Mouse (Mus musculus) stomach, embryonic 16.5 days (tissue): Measurements from ENCODE around the gene Mex3a. TPM values are rescaled to one million over a fixed set of nuclear protein-coding genes. Genes with fewer than 3 reads are reported as not detected.

Experiments used
- ATAC-seq: fragments of 200-750 bp; cut with Nextera tagmentation; 2 replicates; pipeline ENCODE4 v1.8.0; 2017; ENCODE audit warnings: moderate number of reproducible peaks, moderate TSS enrichment; ENCODE audit not compliant: insufficient read depth, low FRiP score
- H3K27ac ChIP-seq: fragments of 300-500 bp; sonication (generic); 2 replicates; pipeline ENCODE4 v1.5.1; 2014; ENCODE audit warnings: low read length
- H3K27me3 ChIP-seq: fragments of 300-500 bp; sonication (generic); 2 replicates; pipeline ENCODE4 v1.6.1; 2014; ENCODE audit warnings: low read length, control low read depth, mixed read lengths; ENCODE audit not compliant: control insufficient read depth, insufficient read depth
- H3K36me3 ChIP-seq: fragments of 300-500 bp; sonication (generic); 2 replicates; pipeline ENCODE4 v1.6.1; 2014; ENCODE audit warnings: low read length; ENCODE audit not compliant: control insufficient read depth, insufficient read depth
- H3K4me1 ChIP-seq: fragments of 300-500 bp; sonication (generic); 2 replicates; pipeline ENCODE4 v1.6.1; 2014; ENCODE audit warnings: low read length, control low read depth, mixed read lengths; ENCODE audit not compliant: control insufficient read depth, insufficient read depth
- H3K4me2 ChIP-seq: fragments of 300-500 bp; sonication (generic); 2 replicates; pipeline ENCODE4 v1.6.1; 2014; ENCODE audit warnings: low read depth, low read length, mixed read lengths
- H3K4me3 ChIP-seq: fragments of 300-500 bp; sonication (generic); replicated peaks from 2 replicates; pipeline ENCODE4 v1.5.1; 2014; ENCODE audit warnings: mild to moderate bottlenecking, low read length
- H3K9ac ChIP-seq: fragments of 300-500 bp; sonication (generic); 2 replicates; pipeline ENCODE4 v1.6.1; 2014; ENCODE audit warnings: low read length
- H3K9me3 ChIP-seq: fragments of 300-500 bp; sonication (generic); replicated peaks from 2 replicates; pipeline ENCODE4 v1.6.1; 2016; ENCODE audit warnings: low read length, control low read depth; ENCODE audit not compliant: control insufficient read depth
- WGBS: fragments of 180-500 bp; shearing (Covaris S2); extraction: QIAGEN DNeasy Blood & Tissue Kit; methylation state at CpG from one replicate; pipeline ENCODE4 v1.1.7; 2014; 5-methylcytosine and 5-hydroxymethylcytosine counted together
- polyA plus RNA-seq: library from polyadenylated mRNA; unstranded; fragments of >200 nt; fragmentation: Nextera tagmentation; extraction: Ambion mirVana; gene quantifications from 2 replicates; pipeline ENCODE4 v1.2.1, GENCODE M21; 2015

Mex3a gene
- polyA plus RNA-seq, 1 experiment from 2014 or later = 11.4 TPM

- under 1% methylated on average over 55 of the region's 55 CpGs for WGBS
- H3K27me3 ChIP-seq = no peaks in the 10 kb centered on the region
Observed at GRCm38 (mm10) chr3:88502641-88503504, 29.3 kb upstream of the Mex3a start.

GRCm38 (mm10) chr3:88503505-88503863, 28.7 kb upstream of the Mex3a start:
- H3K36me3 ChIP-seq = no peaks in the 10 kb centered on the region
- H3K9ac ChIP-seq = peak overlapping the region; percentile 49

More at GRCm38 (mm10) chr3:88502641-88503504, 29.3 kb upstream of the Mex3a start:
- H3K9ac ChIP-seq = peak overlapping the region; percentile 95
- no peaks in the 10 kb centered on the region for H3K9me3 ChIP-seq
- H3K4me3 ChIP-seq = peak overlapping the region; percentile 84
- H3K4me1 ChIP-seq = peaks cover 34% of the 10 kb centered on the region
- peak; percentile 94 for ATAC-seq
- no peaks in the 10 kb centered on the region for H3K36me3 ChIP-seq
- peak overlapping the region; percentile 75 for H3K4me2 ChIP-seq
- peak overlapping the region; percentile 96 for H3K27ac ChIP-seq

GRCm38 (mm10) chr3:88503881-88504746, 28.1 kb upstream of the Mex3a start:
- Histone ChIP-seq H3K36me3 (no peaks in the 10 kb centered on the region), H3K27ac (peak overlapping the region; percentile 96), H3K4me1 (peaks cover 34% of the 10 kb centered on the region), H3K27me3 (no peaks in the 10 kb centered on the region), H3K9ac (peak overlapping the region; percentile 49; the same call in 1 of the 2 replicates), H3K9me3 (no peaks in the 10 kb centered on the region), H3K4me3 (no peak overlapping the region), H3K4me2 (peak overlapping the region; percentile 75)
- WGBS = 41% methylated on average over 8 of the region's 8 CpGs
- ATAC-seq = no peak

More at GRCm38 (mm10) chr3:88503505-88503863, 28.7 kb upstream of the Mex3a start:
- peaks cover 34% of the 10 kb centered on the region for H3K4me1 ChIP-seq
- no peaks in the 10 kb centered on the region for H3K9me3 ChIP-seq
- H3K4me2 ChIP-seq = peak overlapping the region; percentile 75
- peak; percentile 51 for ATAC-seq
- no peaks in the 10 kb centered on the region for H3K27me3 ChIP-seq
- H3K27ac ChIP-seq = peak overlapping the region; percentile 96
- WGBS = 15% methylated on average over 4 of the region's 4 CpGs
- H3K4me3 ChIP-seq = peak overlapping the region; percentile 84

GRCm38 (mm10) chr3:88505081-88505480, 27.1 kb upstream of the Mex3a start:
- Histone ChIP-seq H3K36me3 (no peaks in the 10 kb centered on the region), H3K4me2 (no peak overlapping the region), H3K4me1 (peaks cover 35% of the 10 kb centered on the region), H3K27me3 (no peaks in the 10 kb centered on the region), H3K9ac (no peak overlapping the region), H3K4me3 (no peak overlapping the region), H3K27ac (peak overlapping the region; percentile 43), H3K9me3 (no peaks in the 10 kb centered on the region)
- ATAC-seq = no peak
- WGBS = 74% methylated on average over 6 of the region's 6 CpGs

GRCm38 (mm10) chr3:88505765-88506164, 26.4 kb upstream of the Mex3a start:
- no peaks in the 10 kb centered on the region for H3K9me3 ChIP-seq
- no peaks in the 10 kb centered on the region for H3K36me3 ChIP-seq
- H3K27ac ChIP-seq = peak overlapping the region; percentile 43
- H3K4me1 ChIP-seq = peaks cover 35% of the 10 kb centered on the region
- H3K4me3 ChIP-seq = no peak overlapping the region
- H3K27me3 ChIP-seq = no peaks in the 10 kb centered on the region
- H3K9ac ChIP-seq = no peak overlapping the region
- no peak overlapping the region for H3K4me2 ChIP-seq
- WGBS = 40% methylated on average over 7 of the region's 7 CpGs
- ATAC-seq = no peak

- peak overlapping the region; percentile 95 for H3K27ac ChIP-seq
- H3K4me2 ChIP-seq = peak overlapping the region; percentile 62
- H3K4me3 ChIP-seq = peak overlapping the region; percentile 51
- H3K4me1 ChIP-seq = peaks cover 44% of the 10 kb centered on the region
- H3K9me3 ChIP-seq = no peaks in the 10 kb centered on the region
- WGBS = 54% methylated on average over 3 of the region's 3 CpGs
- no peaks in the 10 kb centered on the region for H3K27me3 ChIP-seq
- ATAC-seq = no peak
- no peaks in the 10 kb centered on the region for H3K36me3 ChIP-seq
- peak overlapping the region; percentile 78 for H3K9ac ChIP-seq
Observed at GRCm38 (mm10) chr3:88509250-88509649, 22.9 kb upstream of the Mex3a start.

- ATAC-seq = peak; percentile 96
- H3K9ac ChIP-seq = peak within 1 kb of the TSS; percentile 78
- H3K36me3 ChIP-seq = no peaks in the 10 kb centered on the region
- H3K9me3 ChIP-seq = no peaks in the 10 kb centered on the region
- H3K4me3 ChIP-seq = peak within 1 kb of the TSS; percentile 51
- H3K27ac ChIP-seq = peak within 1 kb of the TSS; percentile 95
- peaks cover 48% of the 10 kb centered on the region for H3K4me1 ChIP-seq
- WGBS = 1% methylated on average over 31 of the region's 31 CpGs
- no peaks in the 10 kb centered on the region for H3K27me3 ChIP-seq
- peak within 1 kb of the TSS; percentile 62 for H3K4me2 ChIP-seq
Observed at GRCm38 (mm10) chr3:88509692-88510420, 22.3 kb upstream of the Mex3a start, which contains the start of gene Lmna. Lmna (minus strand) TSS chr3:88509956.

- Histone ChIP-seq H3K27ac (peak overlapping the region; percentile 95), H3K27me3 (no peaks in the 10 kb centered on the region), H3K36me3 (no peaks in the 10 kb centered on the region), H3K9me3 (no peaks in the 10 kb centered on the region), H3K9ac (peak overlapping the region; percentile 78), H3K4me2 (peak overlapping the region; percentile 62), H3K4me3 (peak overlapping the region; percentile 51), H3K4me1 (peaks cover 46% of the 10 kb centered on the region)
- 44% methylated on average over 13 of the region's 13 CpGs for WGBS
- ATAC-seq = no peak
Observed at GRCm38 (mm10) chr3:88510421-88511289, 21.5 kb upstream of the Mex3a start.
